Mouse (Mus musculus) stomach, embryonic 14.5 days (tissue): Measurements from ENCODE around the gene Sbsn. TPM values are rescaled to one million over a fixed set of nuclear protein-coding genes. Genes with fewer than 3 reads are reported as not detected.

ENCODE experiments used
- ATAC-seq: fragments of 200-750 bp; cut with Nextera tagmentation; 2 replicates; pipeline ENCODE4 v1.8.0; 2017; ENCODE audit warnings: low read depth, moderate TSS enrichment; ENCODE audit not compliant: insufficient number of reproducible peaks, insufficient read depth, low FRiP score
- H3K27ac ChIP-seq: fragments of 300-500 bp; sonication (generic); 2 replicates; pipeline ENCODE4 v1.5.1; 2014; ENCODE audit warnings: mild to moderate bottlenecking, low read length, moderate library complexity, mixed read lengths
- H3K27me3 ChIP-seq: fragments of 300-500 bp; sonication (generic); 2 replicates; pipeline ENCODE4 v1.6.1; 2014; ENCODE audit warnings: low read length, control low read depth, mixed read lengths; ENCODE audit not compliant: control insufficient read depth, insufficient read depth
- H3K36me3 ChIP-seq: fragments of 300-500 bp; sonication (generic); 2 replicates; pipeline ENCODE4 v1.6.1; 2014; ENCODE audit warnings: mild to moderate bottlenecking, control low read depth, low read length, moderate library complexity, mixed read lengths; ENCODE audit not compliant: control insufficient read depth, insufficient read depth
- H3K4me1 ChIP-seq: fragments of 300-500 bp; sonication (generic); 2 replicates; pipeline ENCODE4 v1.6.1; 2014; ENCODE audit warnings: low read length, control low read depth, mixed read lengths; ENCODE audit not compliant: control insufficient read depth, insufficient read depth
- H3K4me2 ChIP-seq: fragments of 300-500 bp; sonication (generic); replicated peaks from 2 replicates; pipeline ENCODE4 v1.6.1; 2014; ENCODE audit warnings: low read depth, low read length, control low read depth
- H3K4me3 ChIP-seq: fragments of 300-500 bp; sonication (generic); 2 replicates; pipeline ENCODE4 v1.5.1; 2014; ENCODE audit warnings: low read depth, low read length, control low read depth
- H3K9ac ChIP-seq: fragments of 300-500 bp; sonication (generic); replicated peaks from 2 replicates; pipeline ENCODE4 v1.6.1; 2014; ENCODE audit warnings: low read depth, mild to moderate bottlenecking, control low read depth, low read length, moderate library complexity, mixed read lengths
- H3K9me3 ChIP-seq: fragments of 300-500 bp; sonication (generic); 2 replicates; pipeline ENCODE4 v1.6.1; 2016; ENCODE audit warnings: low read depth, low read length, control low read depth; ENCODE audit not compliant: control insufficient read depth
- WGBS: fragments of 180-500 bp; shearing (Covaris S2); extraction: QIAGEN DNeasy Blood & Tissue Kit; methylation state at CpG from one replicate; pipeline ENCODE4 v1.1.7; 2014; 5-methylcytosine and 5-hydroxymethylcytosine counted together
- polyA plus RNA-seq: library from polyadenylated mRNA; unstranded; fragments of >200 nt; fragmentation: Nextera tagmentation; extraction: Ambion mirVana; gene quantifications from 2 replicates; pipeline ENCODE4 v1.2.1, GENCODE M21; 2014

Sbsn gene
- polyA plus RNA-seq, 1 experiment from 2014 or later = 1.1 TPM

DNA sequence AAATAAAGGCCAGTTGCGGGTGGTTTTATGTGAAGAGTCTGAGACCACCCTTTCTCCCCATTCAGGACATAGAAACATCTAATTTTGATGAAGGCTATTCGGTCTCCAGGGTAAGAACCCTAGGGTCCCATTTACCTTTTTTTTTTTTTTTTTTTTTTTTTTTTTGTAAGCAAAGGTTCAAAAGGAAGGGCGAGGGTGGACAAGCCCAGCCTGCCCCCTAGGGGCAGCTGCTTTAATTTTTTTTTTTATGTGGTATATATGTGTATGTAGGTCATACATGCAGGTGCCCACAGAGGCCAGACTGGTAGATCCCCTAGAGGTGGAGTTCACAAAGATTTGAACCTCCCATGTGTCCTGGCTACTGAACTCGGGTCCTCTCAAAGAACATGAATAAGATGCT, 15.1 kb downstream of the Sbsn start:
- Histone ChIP-seq H3K4me3 (no peak overlapping the region), H3K9me3 (no peaks in the 10 kb centered on the region), H3K4me1 (no peaks in the 10 kb centered on the region), H3K36me3 (no peaks in the 10 kb centered on the region), H3K27me3 (no peaks in the 10 kb centered on the region), H3K4me2 (no peak overlapping the region), H3K27ac (no peak overlapping the region), H3K9ac (no peak overlapping the region)
- ATAC-seq = no peak
- 86% methylated on average over 4 of the region's 4 CpGs for WGBS

DNA sequence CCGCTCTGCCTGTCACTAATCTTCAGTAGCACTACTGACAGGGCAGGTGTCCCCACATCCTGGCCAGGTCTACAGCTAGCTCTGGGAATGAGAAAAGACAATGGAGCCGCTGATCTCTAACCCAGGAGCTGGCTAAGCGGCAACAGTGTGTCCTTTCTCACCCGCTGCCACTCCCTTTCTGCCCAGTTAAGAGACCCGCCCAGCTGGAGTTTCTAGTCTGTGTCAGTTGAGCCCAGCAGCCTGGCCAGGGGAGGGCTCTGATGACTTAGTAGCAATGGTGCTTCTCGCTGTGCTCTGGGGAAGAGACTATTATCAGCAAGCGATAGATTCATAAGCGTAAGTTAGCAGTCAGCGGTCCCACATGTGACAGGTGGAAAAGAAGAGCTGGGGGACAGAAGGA, 18.0 kb downstream of the Sbsn start:
- Histone ChIP-seq H3K4me1 (no peaks in the 10 kb centered on the region), H3K36me3 (no peaks in the 10 kb centered on the region), H3K9ac (no peak overlapping the region), H3K27me3 (no peaks in the 10 kb centered on the region), H3K27ac (0 out of 2 replicates have a peak overlapping the region, but pooled peaks have one; percentile 0), H3K9me3 (no peaks in the 10 kb centered on the region), H3K4me3 (no peak overlapping the region), H3K4me2 (0 out of 2 replicates have a peak overlapping the region, but pooled peaks have one; percentile 7)
- 0 out of 2 replicates have a peak, but pooled peaks have one; percentile 50 for ATAC-seq
- 27% methylated on average over 9 of the region's 9 CpGs for WGBS

DNA sequence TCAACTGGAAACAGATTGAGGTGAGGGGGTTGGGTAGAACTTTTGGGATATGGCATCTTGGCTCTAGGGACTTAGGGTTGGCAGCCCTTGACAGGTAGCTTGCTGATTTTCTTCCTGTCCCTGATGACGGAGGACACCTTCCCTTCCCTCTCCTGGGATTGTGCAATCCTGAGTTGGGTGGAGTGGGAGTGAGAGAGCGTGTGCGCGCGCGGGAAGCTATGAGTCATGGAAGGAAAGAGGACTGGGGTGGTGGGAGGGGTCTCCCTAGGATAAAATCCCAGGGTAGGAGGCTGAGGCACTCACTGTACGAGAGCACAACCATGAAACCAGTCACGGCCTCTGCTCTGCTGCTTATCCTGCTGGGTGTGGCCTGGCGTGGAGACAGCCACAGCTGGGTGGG, 24.8 kb downstream of the Sbsn start:
- H3K4me3 ChIP-seq = no peak overlapping the region
- WGBS = 72% methylated on average over 9 of the region's 9 CpGs
- 0 out of 2 replicates have a peak, but pooled peaks have one; percentile 28 for ATAC-seq
- H3K4me2 ChIP-seq = no peak overlapping the region
- H3K9ac ChIP-seq = no peak overlapping the region
- H3K36me3 ChIP-seq = no peaks in the 10 kb centered on the region
- H3K4me1 ChIP-seq = no peaks in the 10 kb centered on the region
- H3K27ac ChIP-seq = no peak overlapping the region
- no peaks in the 10 kb centered on the region for H3K9me3 ChIP-seq
- H3K27me3 ChIP-seq = no peaks in the 10 kb centered on the region

GRCm38 (mm10) chr7:30777081-30777579, 25.9 kb downstream of the Sbsn start:
- Histone ChIP-seq H3K4me2 (no peak overlapping the region), H3K4me1 (no peaks in the 10 kb centered on the region), H3K27me3 (no peaks in the 10 kb centered on the region), H3K4me3 (no peak overlapping the region), H3K36me3 (no peaks in the 10 kb centered on the region), H3K27ac (no peak overlapping the region), H3K9ac (no peak overlapping the region), H3K9me3 (no peaks in the 10 kb centered on the region)
- 55% methylated on average over 7 of the region's 7 CpGs for WGBS
- no peak for ATAC-seq

DNA sequence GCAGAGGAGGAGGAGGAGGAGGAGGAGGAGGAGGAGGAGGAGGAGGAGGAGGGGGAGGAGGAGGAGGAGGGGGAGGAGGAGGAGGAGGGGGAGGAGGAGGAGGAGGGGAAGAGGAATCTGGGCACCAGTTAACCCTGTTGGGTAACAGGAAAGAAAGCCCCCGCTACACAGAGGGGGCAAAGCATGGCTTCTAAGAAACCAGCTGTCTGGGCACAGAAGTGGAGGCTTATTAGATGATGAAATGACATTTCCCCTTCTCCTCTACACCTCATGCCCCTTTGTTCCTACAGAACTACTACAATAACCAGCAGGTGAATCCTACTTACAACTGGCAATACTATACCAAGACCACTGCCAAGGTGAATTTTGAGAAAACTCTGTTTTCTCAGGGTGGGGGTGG, 26.6 kb downstream of the Sbsn start:
- H3K4me2 ChIP-seq = no peak overlapping the region
- H3K27me3 ChIP-seq = no peaks in the 10 kb centered on the region
- H3K9ac ChIP-seq = no peak overlapping the region
- no peaks in the 10 kb centered on the region for H3K36me3 ChIP-seq
- 60% methylated on average over 1 of the region's 1 CpGs for WGBS
- H3K4me3 ChIP-seq = no peak overlapping the region
- no peaks in the 10 kb centered on the region for H3K4me1 ChIP-seq
- ATAC-seq = no peak
- no peak overlapping the region for H3K27ac ChIP-seq
- no peaks in the 10 kb centered on the region for H3K9me3 ChIP-seq

DNA sequence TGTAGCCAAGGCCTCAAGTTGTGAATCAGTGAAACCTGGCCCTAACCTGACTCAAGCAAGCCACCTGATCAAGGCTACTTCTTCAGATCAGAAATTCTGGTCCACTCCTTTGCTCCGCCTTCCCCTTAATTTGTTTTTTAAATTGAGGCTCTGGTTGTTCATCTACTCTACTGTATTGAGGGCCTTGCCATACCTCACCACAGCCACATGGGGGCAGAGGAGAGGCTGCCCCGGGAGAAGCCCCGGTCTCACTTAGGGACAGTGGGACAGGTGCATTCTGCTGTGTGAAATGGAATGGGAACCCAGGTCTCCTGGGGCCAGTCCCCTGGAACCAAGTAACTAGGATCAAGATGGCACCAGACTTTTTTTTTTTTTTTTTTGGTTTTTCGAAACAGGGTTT, 30.5 kb downstream of the Sbsn start:
- ATAC-seq = no peak
- 81% methylated on average over 4 of the region's 4 CpGs for WGBS
- Histone ChIP-seq H3K9ac (no peak overlapping the region), H3K4me2 (no peak overlapping the region), H3K4me3 (no peak overlapping the region), H3K27ac (no peak overlapping the region), H3K36me3 (no peaks in the 10 kb centered on the region), H3K27me3 (no peaks in the 10 kb centered on the region), H3K9me3 (no peaks in the 10 kb centered on the region), H3K4me1 (no peaks in the 10 kb centered on the region)

GRCm38 (mm10) chr7:30782658-30783057, 31.4 kb downstream of the Sbsn start:
- Histone ChIP-seq H3K27me3 (no peaks in the 10 kb centered on the region), H3K4me3 (no peak overlapping the region), H3K4me2 (no peak overlapping the region), H3K27ac (no peak overlapping the region), H3K36me3 (no peaks in the 10 kb centered on the region), H3K4me1 (no peaks in the 10 kb centered on the region), H3K9ac (no peak overlapping the region), H3K9me3 (no peaks in the 10 kb centered on the region)
- 69% methylated on average over 3 of the region's 3 CpGs for WGBS
- ATAC-seq = no peak

- WGBS = 66% methylated on average over 1 of the region's 1 CpGs
- Histone ChIP-seq H3K9me3 (no peaks in the 10 kb centered on the region), H3K36me3 (no peaks in the 10 kb centered on the region), H3K27me3 (no peaks in the 10 kb centered on the region), H3K4me1 (no peaks in the 10 kb centered on the region), H3K4me2 (no peak overlapping the region), H3K9ac (no peak overlapping the region), H3K27ac (no peak overlapping the region), H3K4me3 (no peak overlapping the region)
- no peak for ATAC-seq
Observed at GRCm38 (mm10) chr7:30785154-30785553, 33.9 kb downstream of the Sbsn start.
